Mouse (Mus musculus): Measurements from ENCODE around the gene Marveld2. TPM values are rescaled to one million over a fixed set of nuclear protein-coding genes. Genes with fewer than 3 reads are reported as not detected.
A peak's percentile ranks its signal among the peaks of the same experiment; 100 is the strongest.

The Marveld2 gene
- 7.3 and 8.8 TPM in 2 replicates for polyA plus RNA-seq (2015; fragmentation: Nextera tagmentation; extraction: Ambion mirVana)

DNA sequence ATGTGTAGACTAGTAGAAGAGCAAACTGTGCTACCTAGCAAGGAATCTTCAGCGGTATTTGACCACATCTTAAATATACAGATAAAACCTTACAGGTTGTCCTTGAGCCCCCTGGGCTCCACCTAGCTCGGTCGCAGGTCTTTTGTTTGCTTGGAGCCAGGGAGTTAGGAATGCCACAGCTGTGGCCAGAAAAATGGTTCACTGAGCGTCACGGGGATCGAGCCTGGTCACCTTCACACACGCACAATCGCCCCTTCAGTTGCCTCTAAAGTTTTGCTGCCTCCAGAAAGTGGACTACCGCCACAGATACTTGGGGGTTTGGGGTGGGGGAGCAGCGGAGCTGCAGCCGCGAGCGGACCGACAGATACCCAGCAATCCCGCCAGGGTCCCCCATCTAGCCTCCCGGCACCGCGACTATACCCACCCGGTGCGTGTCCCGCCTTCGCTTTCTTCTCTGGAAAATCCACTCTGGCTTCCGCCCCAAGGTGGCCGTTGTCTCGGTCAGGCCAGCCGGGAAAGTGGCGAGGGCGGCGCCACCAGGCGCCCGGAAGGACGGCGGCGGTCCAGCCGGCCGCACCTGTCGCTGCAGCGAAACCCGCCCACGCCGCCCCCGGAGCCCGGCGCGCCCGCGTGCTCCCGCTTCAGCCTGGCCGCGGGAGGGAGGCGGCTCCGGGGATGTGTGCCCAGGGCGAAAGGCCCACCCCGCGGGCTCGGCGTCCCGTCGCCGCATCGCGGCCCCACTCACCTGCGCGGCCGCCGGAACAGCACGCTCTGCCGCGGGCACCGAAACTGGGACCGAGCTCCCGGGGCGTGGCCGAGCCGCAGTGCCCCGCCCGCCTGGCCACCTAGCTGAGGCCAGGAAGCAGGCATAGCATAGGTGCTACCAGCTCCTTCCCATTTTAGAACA is at the start of gene Marveld2:
Marveld2 (minus strand) TSS at position 791 of the 907 bp plus-strand sequence.
- ATAC-seq (ENCODE audit: insufficient read depth): peak; percentile 72
- H3K9me3 ChIP-seq (replicated peaks): no peaks in the 10 kb centered on the region
- peak within 1 kb of the TSS; percentile 46; the same call in 1 of the 2 replicates for H3K27ac ChIP-seq (replicated peaks)
- H3K4me3 ChIP-seq (replicated peaks): peak within 1 kb of the TSS; percentile 70
- WGBS (ENCODE audit: insufficient replicate concordance): 2% methylated on average over 76 of the region's 77 CpGs
- H3K36me3 ChIP-seq (replicated peaks): peaks cover 39% of the 10 kb centered on the region
- peak within 1 kb of the TSS; percentile 58 for H3K9ac ChIP-seq
- H3K4me2 ChIP-seq: peak within 1 kb of the TSS; percentile 92
- peaks cover 8% of the 10 kb centered on the region for H3K27me3 ChIP-seq
- peaks cover 9% of the 10 kb centered on the region for H3K4me1 ChIP-seq (replicated peaks)

DNA sequence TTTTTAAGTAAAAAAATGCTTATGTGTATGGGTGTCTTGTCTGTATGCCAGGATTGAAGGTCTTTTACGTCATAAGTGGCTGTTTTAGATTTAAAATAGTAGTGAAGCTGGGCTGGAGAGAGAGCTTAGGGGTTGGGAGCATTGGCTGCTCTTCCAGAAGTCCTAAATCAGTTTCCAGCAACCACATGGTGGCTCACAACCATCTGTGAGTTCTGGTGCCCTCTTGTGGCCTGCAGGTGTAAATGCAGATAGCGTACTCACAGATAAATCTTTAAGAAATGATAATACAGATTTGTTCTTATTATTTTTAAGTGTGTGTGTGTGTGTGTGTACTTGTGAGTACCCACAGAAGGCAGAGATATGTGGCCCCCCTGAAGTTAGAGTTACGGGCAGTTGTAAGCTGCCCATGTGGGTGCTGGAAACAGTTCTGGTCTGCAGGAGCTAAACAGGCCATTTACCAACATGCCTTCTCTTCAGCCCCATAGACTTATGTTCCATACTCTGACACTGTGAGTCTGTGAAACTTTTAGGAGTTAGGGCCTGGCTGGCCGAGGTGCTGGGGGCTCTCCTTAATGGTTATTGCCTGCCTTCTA is 43.2 kb upstream of the Marveld2 start:
- H3K9me3 ChIP-seq (replicated peaks): no peaks in the 10 kb centered on the region
- H3K4me2 ChIP-seq: no peak overlapping the region
- 32% methylated on average over 4 of the region's 4 CpGs for WGBS (ENCODE audit: insufficient replicate concordance)
- H3K4me3 ChIP-seq (replicated peaks): no peak overlapping the region
- H3K9ac ChIP-seq: no peak overlapping the region
- no peaks in the 10 kb centered on the region for H3K4me1 ChIP-seq (replicated peaks)
- ATAC-seq (ENCODE audit: insufficient read depth): no peak
- no peak overlapping the region for H3K27ac ChIP-seq (replicated peaks)
- no peaks in the 10 kb centered on the region for H3K27me3 ChIP-seq
- H3K36me3 ChIP-seq (replicated peaks): peaks cover 30% of the 10 kb centered on the region

DNA sequence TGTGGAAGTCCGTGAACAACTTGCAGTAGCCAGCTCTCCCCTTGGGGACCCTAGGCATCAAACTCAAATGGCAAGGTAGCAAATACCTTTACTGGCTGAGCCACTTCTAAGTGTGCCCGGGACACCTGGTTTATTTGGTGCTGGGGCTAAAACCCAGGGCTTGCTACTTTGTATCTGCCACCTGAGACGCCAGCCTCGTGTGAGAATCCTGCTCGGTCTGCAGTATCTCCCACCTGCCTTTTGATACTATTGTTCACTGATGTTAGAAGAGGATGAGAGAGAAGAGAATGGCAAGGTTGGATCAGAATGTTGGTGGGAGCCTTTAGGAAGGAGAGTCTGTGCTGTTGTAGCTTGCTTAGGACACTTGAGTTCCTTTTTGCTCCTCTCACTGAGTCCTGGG is 41.3 kb upstream of the Marveld2 start:
- no peaks in the 10 kb centered on the region for H3K27me3 ChIP-seq
- H3K36me3 ChIP-seq (replicated peaks): peaks cover 32% of the 10 kb centered on the region
- 87% methylated on average over 5 of the region's 5 CpGs for WGBS (ENCODE audit: insufficient replicate concordance)
- no peak overlapping the region for H3K4me3 ChIP-seq (replicated peaks)
- H3K27ac ChIP-seq (replicated peaks): no peak overlapping the region
- no peaks in the 10 kb centered on the region for H3K9me3 ChIP-seq (replicated peaks)
- peaks cover 9% of the 10 kb centered on the region for H3K4me1 ChIP-seq (replicated peaks)
- no peak overlapping the region for H3K4me2 ChIP-seq
- H3K9ac ChIP-seq: no peak overlapping the region
- no peak for ATAC-seq (ENCODE audit: insufficient read depth)

DNA sequence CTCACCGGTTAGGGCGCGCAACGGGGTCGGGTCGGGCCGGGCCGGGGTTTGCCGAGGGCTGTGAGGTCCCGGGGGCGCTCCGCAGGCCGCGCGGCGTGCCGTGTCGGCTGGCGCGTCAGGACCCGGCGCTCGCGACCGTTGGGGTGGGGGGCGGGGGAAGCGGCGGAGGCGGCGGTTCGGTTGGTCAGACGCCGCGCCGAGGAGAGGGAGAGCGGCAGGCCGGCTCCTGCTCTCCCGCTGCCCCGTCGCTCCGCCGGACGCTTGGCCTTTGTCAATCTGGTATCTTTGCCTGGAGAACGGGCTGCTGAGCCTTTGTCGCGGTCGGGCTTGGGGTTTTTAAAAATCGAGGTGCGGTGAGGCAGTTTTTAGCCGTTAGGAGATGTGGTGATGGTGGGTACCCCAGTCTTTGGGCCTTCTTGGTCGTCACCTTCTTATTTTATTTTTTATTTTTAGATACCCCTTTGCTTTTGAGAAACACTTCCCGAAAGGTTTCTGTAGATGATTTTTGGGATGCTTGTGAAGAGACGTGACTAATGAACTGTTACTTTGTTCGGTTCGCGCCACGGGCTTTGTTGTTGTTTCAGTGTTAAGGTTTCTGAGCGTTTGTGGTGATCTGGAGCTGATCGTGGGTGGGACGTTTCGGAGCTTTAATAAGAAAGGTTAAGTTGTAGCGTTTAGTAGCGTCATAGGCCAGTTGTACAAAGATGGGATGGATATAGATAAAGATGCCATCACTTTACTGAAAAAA is 34.8 kb upstream of the Marveld2 start, which contains the start of gene Taf9:
Taf9 (plus strand) TSS at position 141 of the 748 bp plus-strand sequence.
- peak; percentile 64 for ATAC-seq (ENCODE audit: insufficient read depth)
- peak within 1 kb of the TSS; percentile 88 for H3K27ac ChIP-seq (replicated peaks)
- WGBS (ENCODE audit: insufficient replicate concordance): under 1% methylated on average over 62 of the region's 63 CpGs

DNA sequence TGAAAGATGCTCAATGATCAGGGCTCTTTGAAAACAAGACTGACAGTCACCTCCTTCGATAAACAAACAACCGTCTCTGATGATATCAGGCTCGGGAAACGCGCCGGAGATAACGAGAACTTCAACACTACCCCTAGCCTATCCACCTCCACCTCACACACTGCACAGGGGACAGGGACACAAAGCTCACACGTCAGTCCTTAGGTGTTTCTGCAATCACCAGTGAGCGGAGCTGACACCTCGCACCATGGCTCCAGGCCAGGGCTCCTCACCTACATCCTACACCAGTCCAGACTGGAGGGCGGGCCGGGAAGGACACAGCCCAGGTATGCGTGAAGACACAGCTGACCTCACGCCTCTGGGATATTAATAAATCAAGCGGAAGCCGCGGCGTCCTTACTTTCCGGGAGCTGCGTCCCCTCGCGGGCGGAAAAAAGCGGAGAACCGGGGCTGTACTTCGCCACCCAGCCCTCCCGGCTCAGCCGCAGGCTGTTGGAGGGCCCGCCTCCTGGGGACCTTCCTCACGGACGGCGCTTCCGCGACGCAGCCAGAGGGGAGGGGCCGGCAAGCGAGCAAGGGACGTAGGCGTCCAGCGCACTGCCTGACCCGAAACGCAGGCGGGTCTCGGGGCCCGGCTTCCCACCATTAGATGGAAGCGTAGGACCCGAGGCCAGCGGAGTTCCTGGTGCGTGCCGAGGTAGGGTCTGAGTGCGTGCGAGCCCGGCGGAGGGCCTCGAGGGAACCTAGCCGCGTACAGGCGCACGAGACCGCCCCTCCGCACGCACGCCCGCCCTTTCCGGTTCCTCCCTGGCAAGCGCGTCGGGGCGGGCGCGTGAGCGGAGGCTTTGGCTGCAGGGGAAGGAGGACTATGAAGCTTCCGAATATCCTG is 34.0 kb upstream of the Marveld2 start, which contains the start of the genes Ak6 and Rad17:
Ak6 (plus strand) TSS at position 430 of the 889 bp plus-strand sequence.
Rad17 (minus strand) TSS at position 502 of the 889 bp plus-strand sequence.
- Histone ChIP-seq H3K27me3 (no peaks in the 10 kb centered on the region), H3K4me3 (replicated peaks) (peak within 1 kb of the TSS; percentile 72), H3K4me2 (peak within 1 kb of the TSS; percentile 84), H3K4me1 (replicated peaks) (peaks cover 30% of the 10 kb centered on the region), H3K27ac (replicated peaks) (peak within 1 kb of the TSS; percentile 88), H3K9ac (peak within 1 kb of the TSS; percentile 88), H3K9me3 (replicated peaks) (no peaks in the 10 kb centered on the region), H3K36me3 (replicated peaks) (peaks cover 40% of the 10 kb centered on the region)
- under 1% methylated on average over 72 of the region's 73 CpGs for WGBS (ENCODE audit: insufficient replicate concordance)
- ATAC-seq (ENCODE audit: insufficient read depth): peak; percentile 97

More for the DNA sequence above, 34.8 kb upstream of the Marveld2 start, which contains the start of gene Taf9:
- Histone ChIP-seq H3K4me1 (replicated peaks) (peaks cover 30% of the 10 kb centered on the region), H3K9me3 (replicated peaks) (no peaks in the 10 kb centered on the region), H3K27me3 (no peaks in the 10 kb centered on the region), H3K9ac (peak within 1 kb of the TSS; percentile 88), H3K4me3 (replicated peaks) (peak within 1 kb of the TSS; percentile 72), H3K36me3 (replicated peaks) (peaks cover 38% of the 10 kb centered on the region), H3K4me2 (peak within 1 kb of the TSS; percentile 84)

DNA sequence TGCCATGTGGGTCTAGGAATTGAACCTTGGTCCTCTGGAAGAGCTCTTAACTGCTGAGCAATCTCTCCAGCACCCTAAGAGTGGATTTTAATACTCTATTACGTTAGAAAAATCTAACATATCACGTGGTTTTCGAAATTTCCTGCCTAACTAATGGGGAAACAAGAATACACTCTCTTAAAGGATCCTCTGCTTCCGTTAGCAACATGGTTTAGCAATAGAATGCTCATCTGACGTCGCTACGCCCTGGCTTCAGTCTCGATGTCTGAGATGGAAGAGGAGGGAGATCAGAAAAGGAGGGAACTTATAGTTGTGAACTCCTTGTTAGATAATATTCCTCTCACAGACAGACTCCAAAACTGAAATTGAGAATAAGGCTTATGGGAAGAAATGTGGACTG is 31.5 kb upstream of the Marveld2 start:
- no peaks in the 10 kb centered on the region for H3K9me3 ChIP-seq (replicated peaks)
- H3K4me2 ChIP-seq: no peak overlapping the region; the same call in 1 of the 2 replicates
- H3K4me1 ChIP-seq (replicated peaks): peaks cover 22% of the 10 kb centered on the region
- peaks cover 49% of the 10 kb centered on the region for H3K36me3 ChIP-seq (replicated peaks)
- H3K4me3 ChIP-seq (replicated peaks): no peak overlapping the region
- no peak for ATAC-seq (ENCODE audit: insufficient read depth)
- no peaks in the 10 kb centered on the region for H3K27me3 ChIP-seq
- 77% methylated on average over 8 of the region's 8 CpGs for WGBS (ENCODE audit: insufficient replicate concordance)
- no peak overlapping the region for H3K9ac ChIP-seq
- no peak overlapping the region for H3K27ac ChIP-seq (replicated peaks)

DNA sequence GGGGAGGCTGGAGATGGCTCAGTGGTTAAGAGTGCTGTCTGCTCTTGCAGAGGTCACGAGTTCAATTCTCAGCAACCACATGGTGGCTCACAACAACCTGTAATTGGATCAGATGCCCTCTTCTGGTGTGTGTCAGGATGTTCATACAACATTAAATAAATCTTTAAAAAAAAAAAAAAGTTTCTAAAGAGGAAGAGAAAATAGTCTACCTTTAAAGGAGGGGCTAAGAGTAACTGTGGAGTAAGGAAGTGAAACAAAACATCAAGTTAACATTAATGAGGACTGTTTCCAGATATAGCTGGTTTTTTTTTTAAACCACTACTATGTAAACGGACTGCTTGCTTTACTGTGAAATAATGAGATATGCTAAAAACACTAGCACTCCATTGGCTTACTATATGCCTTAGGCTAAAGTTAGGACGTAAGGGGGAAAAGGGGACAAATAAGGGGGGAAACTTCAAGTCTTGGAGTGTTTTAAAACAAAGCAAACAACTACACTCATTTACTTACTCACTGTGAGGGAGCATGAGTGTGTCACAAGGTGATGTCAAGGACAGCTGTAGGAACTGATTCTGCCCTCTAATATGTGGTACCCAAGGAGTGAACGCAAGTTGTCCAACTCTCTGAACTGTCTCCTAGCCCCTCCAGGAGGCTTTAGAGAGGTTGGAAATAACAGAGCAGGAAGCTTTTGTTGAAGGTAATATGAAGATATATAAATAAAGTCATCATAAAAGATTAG is 25.9 kb upstream of the Marveld2 start:
- Histone ChIP-seq H3K4me1 (replicated peaks) (no peaks in the 10 kb centered on the region), H3K9me3 (replicated peaks) (no peaks in the 10 kb centered on the region), H3K4me2 (no peak overlapping the region), H3K27me3 (no peaks in the 10 kb centered on the region), H3K36me3 (replicated peaks) (peaks cover 87% of the 10 kb centered on the region), H3K4me3 (replicated peaks) (no peak overlapping the region), H3K9ac (no peak overlapping the region), H3K27ac (replicated peaks) (no peak overlapping the region)
- no peak for ATAC-seq (ENCODE audit: insufficient read depth)
- WGBS (ENCODE audit: insufficient replicate concordance): 72% methylated on average over 4 of the region's 4 CpGs

DNA sequence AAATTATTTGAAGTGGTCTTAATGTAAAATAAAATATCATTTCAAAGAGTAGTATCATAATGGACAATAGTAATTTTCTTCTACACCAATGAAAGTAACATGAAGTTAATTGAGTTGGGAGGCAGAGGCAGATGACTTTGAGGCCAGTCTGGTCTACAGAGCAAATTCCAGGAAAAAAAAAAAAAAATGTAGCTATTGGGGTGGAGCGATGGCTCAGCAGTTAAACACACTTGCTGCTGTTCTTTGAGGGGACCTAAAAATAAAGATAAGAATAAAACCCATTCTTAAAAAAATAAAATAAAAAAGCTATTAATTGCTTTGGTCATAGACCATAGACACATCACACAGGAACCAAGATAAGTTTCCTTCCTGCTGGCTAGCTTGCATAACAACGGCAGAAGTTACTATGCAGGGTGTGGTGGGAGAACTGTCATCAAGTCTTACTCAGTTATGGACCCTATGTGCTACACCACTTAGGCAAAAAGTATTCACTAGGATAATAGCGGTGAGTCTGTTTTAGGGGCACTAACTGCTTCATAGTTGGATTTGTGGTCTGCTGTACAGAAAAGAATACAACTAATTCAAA is 17.4 kb upstream of the Marveld2 start:
- Histone ChIP-seq H3K4me2 (no peak overlapping the region), H3K4me3 (replicated peaks) (no peak overlapping the region), H3K9ac (no peak overlapping the region), H3K27me3 (no peaks in the 10 kb centered on the region), H3K36me3 (replicated peaks) (peaks cover 77% of the 10 kb centered on the region), H3K4me1 (replicated peaks) (no peaks in the 10 kb centered on the region), H3K9me3 (replicated peaks) (no peaks in the 10 kb centered on the region), H3K27ac (replicated peaks) (no peak overlapping the region)
- no peak for ATAC-seq (ENCODE audit: insufficient read depth)
- 46% methylated on average over 3 of the region's 3 CpGs for WGBS (ENCODE audit: insufficient replicate concordance)

DNA sequence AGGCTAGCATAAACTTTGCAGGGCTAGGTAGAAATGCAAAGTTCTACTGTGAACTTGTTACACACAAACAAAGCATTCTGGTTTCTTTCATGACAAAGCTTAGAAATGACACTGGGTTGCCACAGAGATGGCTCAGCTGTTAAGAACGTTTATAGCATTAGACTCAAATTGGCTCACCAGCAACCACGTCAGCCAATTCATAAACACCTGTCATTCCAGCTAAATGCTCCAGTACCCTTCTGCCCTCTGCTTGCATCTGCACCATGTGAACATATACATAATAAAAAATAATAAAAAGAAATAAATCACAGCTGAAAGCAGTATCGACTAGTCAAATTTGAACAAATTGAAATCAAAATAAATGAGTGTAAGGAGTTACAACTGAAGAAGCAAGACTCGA is 5.5 kb upstream of the Marveld2 start:
- Histone ChIP-seq H3K4me3 (replicated peaks) (no peak overlapping the region), H3K4me1 (replicated peaks) (no peaks in the 10 kb centered on the region), H3K9ac (no peak overlapping the region), H3K9me3 (replicated peaks) (no peaks in the 10 kb centered on the region), H3K27ac (replicated peaks) (no peak overlapping the region), H3K4me2 (no peak overlapping the region), H3K36me3 (replicated peaks) (peaks cover 75% of the 10 kb centered on the region), H3K27me3 (no peaks in the 10 kb centered on the region)
- no peak for ATAC-seq (ENCODE audit: insufficient read depth)
- WGBS (ENCODE audit: insufficient replicate concordance): 71% methylated on average over 4 of the region's 4 CpGs

Data from liver, embryonic 15.5 days (tissue).